Mouse (Mus musculus) liver, postnatal 0 days (tissue): Measurements from ENCODE around the gene Adgrl2.

Source experiments
- CTCF ChIP-seq: sonication (generic); IDR thresholded peaks from 2 replicates; pipeline ENCODE4 v1.5.1; 2016; ENCODE audit warnings: antibody characterized with exemption, low read depth
- EP300 ChIP-seq: IDR thresholded peaks from 2 replicates; pipeline ENCODE4 v1.6.1; 2016; ENCODE audit warnings: antibody characterized with exemption, low read depth, mild to moderate bottlenecking

DNA sequence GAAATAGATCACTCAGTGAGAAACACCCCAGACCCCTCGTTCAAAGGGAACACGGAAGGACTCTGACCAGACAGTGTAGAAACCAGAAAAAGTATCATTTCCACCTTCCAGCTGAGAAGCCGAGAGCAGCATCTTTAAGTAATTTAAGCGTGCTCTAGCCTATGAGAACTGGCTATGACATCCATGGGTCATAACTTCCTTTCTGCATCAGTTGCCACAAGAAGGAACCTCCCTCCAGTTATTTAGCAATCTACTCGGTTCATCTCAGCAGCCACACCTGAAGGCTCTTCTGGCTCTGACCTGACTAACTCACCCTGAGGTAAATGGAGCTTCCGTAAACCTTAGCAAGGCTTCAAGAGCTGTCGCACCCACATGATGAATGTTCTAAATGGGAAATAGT lies 72.5 kb downstream of the Adgrl2 start:
- no peak for TF ChIP-seq CTCF
- TF ChIP-seq EP300: no peak
